Mouse (Mus musculus) bone marrow macrophage, adult 2 months (primary cell): ENCODE results near the gene B4galt3. TPM values are rescaled to one million over a fixed set of nuclear protein-coding genes. Genes with fewer than 3 reads are reported as not detected.

ENCODE experiments used
- H3K27ac ChIP-seq: 2 replicates; pipeline ENCODE4 v1.5.1; 2012; ENCODE audit warnings: low read depth, low read length; ENCODE audit not compliant: insufficient read depth
- H3K4me1 ChIP-seq: 2 replicates; pipeline ENCODE4 v1.6.1; 2012; ENCODE audit warnings: low read length; ENCODE audit not compliant: control insufficient read depth, insufficient read depth
- H3K4me3 ChIP-seq: 2 replicates; pipeline ENCODE4 v1.5.1; 2012; ENCODE audit warnings: mild to moderate bottlenecking, low read length, moderate library complexity; ENCODE audit not compliant: insufficient read depth
- CTCF ChIP-seq: IDR thresholded peaks from 2 replicates; pipeline ENCODE4 v1.5.1; 2012; ENCODE audit warnings: low read depth, mild to moderate bottlenecking, low read length, moderate library complexity
- POLR2A ChIP-seq: IDR thresholded peaks from 2 replicates; pipeline ENCODE4 v1.6.1; 2012; ENCODE audit warnings: mild to moderate bottlenecking, low read depth, low read length, borderline replicate concordance
- polyA plus RNA-seq: library from polyadenylated mRNA; stranded (reverse); fragments of >200 nt; gene quantifications from 2 replicates; pipeline ENCODE4 v1.2.4, GENCODE M21; 2012; ENCODE audit not compliant: missing spikeins, insufficient read depth, insufficient read length

Gene B4galt3
- polyA plus RNA-seq, 1 experiment, result 40.4 TPM

- Histone ChIP-seq H3K4me1 (peaks cover 21% of the 10 kb centered on the region), H3K27ac (no peak overlapping the region), H3K4me3 (no peak overlapping the region)
- TF ChIP-seq CTCF (no peak), POLR2A (no peak)
Measured at GRCm38 (mm10) chr1:171275144-171275734, 5.1 kb downstream of the B4galt3 start.

DNA sequence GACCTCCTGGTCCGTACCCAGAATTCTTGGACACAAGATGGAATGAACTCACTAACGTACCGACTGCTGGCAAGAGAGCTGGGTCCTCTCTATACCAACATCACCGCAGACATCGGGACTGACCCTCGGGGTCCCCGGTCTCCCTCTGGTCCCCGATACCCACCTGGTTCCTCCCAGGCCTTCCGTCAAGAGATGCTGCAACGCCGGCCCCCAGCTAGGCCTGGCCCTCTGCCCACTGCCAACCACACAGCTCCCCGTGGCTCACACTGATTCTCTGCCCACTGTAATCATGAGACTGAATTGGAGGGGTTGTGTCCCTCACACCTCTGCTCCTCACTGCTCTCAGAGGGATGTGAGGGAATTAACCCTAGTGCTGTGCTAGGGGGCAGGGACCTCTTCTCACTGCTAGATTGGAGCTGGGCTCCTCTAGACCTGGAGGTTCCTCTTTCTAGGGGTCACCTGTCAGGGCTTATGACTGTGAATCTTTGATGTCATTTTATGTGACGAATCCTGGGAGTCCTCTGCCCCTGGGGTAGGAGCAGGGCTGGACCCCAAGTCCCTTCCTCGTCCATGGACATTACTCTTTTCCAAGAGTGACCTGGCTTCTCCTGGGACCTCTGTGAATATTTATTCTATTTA, 6.1 kb downstream of the B4galt3 start:
- Histone ChIP-seq H3K4me3 (no peak overlapping the region), H3K4me1 (peaks cover 19% of the 10 kb centered on the region), H3K27ac (no peak overlapping the region)
- TF ChIP-seq CTCF (no peak), POLR2A (no peak)

DNA sequence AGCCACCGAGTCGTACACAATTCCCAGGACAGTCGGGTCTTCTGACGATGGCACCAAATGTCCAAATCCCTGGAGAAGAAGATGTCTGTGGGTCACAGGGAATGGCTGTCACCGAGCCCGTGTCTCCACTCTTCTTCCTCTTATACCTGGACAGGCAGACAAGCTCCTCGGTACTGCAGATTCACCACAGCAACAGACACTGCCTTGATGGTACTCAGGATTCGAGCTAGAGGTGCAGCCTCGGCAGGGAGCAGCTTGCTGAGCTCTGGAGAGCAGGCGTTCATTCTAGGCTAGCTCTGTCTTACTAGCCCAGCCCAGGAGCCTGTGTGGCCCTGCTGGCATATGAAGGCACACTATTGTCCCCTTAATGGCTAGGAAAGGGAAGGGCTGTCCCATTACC, 7.6 kb downstream of the B4galt3 start:
- Histone ChIP-seq H3K27ac (no peak overlapping the region), H3K4me1 (peaks cover 14% of the 10 kb centered on the region), H3K4me3 (no peak overlapping the region)
- no peak for TF ChIP-seq CTCF
- TF ChIP-seq POLR2A, result no peak

DNA sequence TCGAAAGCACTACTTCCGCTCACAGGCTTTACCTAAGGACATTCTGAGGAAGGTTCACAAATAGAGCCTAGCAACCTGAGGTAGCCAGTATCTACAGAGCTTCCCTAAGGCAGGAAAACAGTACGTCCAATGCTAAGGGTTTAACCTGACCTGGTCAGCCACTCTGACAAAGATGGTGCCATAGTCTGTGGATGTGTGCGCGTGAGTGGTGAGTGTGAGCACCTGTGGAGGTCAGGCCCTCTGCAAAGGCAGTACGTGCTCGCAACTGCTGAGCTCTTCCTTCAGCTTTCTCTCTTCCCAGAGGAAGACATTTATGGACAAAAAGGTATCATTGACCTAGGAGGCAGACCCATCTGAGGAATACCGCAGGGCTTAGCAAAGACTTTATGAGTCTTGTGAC, 8.3 kb downstream of the B4galt3 start:
- Histone ChIP-seq H3K4me3 (no peak overlapping the region), H3K27ac (no peak overlapping the region), H3K4me1 (peaks cover 14% of the 10 kb centered on the region)
- no peak for TF ChIP-seq POLR2A
- no peak for TF ChIP-seq CTCF

DNA sequence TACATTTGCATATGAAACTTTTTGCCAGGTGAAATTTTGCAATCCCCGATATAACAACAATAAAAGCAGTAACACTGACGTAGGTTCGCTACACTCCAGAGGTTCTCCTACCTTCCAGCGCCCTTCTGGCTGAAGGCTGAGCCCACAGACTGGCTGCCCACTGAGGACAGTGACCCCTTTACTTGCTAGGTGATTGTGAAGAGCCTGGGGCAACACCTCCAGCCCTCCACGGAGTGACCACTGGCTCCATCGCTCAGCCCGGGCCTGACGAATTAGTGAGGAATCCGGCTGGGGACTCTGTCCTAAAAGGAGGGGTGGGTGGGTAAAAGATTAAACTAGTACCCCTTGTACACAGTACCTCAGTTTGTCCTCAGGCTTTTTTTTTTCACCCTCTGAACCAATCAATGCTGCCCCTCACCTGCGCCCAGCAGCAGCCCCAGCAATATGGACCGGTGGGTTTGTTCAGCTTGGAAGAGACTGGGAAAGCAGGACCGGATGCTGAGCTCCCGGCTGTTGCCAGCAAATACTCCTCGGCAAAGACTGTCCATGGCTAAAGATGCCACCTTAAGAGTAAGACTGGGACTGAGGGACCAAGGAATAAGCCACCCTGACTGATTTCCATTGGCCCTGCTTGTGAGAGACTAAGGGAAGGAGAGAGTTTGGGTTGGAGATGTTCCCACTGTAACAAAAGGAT, 9.0 kb downstream of the B4galt3 start:
- no peak for TF ChIP-seq POLR2A
- no peak for TF ChIP-seq CTCF
- Histone ChIP-seq H3K4me3 (no peak overlapping the region), H3K4me1 (peaks cover 20% of the 10 kb centered on the region), H3K27ac (no peak overlapping the region)

- no peak overlapping the region for H3K27ac ChIP-seq
- H3K4me1 ChIP-seq, result peaks cover 24% of the 10 kb centered on the region
- peak overlapping the region; percentile 74; the same call in 1 of the 2 replicates for H3K4me3 ChIP-seq
- no peak for TF ChIP-seq POLR2A
- no peak for TF ChIP-seq CTCF
Measured at GRCm38 (mm10) chr1:171279721-171280120, 9.6 kb downstream of the B4galt3 start.

DNA sequence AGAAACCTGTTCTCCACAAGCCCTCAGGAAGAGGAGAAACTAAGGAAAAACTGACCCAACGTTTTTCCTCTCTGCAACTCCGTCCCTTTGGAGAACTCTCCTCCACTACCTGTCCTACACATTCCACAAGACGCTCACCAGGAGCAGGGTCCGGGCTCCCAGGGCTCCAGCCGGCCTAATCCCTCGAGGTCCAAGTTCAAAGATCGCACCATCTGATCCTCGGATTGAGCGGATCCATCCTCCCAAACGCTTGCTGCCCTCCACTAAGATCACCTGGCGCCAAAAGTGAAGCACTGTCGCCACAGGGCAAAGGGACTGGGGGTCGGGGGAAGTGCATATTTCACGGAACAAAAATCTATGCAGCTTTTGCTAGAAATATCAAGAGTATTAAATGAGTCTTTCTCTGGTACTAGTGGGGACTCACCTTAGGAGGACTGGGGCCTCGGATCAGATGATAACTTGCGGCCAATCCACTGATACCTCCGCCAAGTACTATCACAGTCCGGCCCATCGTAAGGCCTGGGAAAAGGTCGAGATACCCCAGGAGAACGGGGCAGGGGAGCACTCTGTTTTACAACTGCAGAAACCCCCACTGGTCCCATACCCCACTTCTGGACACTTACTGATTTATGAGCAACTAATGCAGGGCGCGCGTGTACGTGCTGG, 10.3 kb downstream of the B4galt3 start:
- Histone ChIP-seq H3K4me3 (peak overlapping the region; percentile 74), H3K4me1 (peaks cover 28% of the 10 kb centered on the region), H3K27ac (peak overlapping the region; percentile 12; the same call in 1 of the 2 replicates)
- no peak for TF ChIP-seq POLR2A
- no peak for TF ChIP-seq CTCF

GRCm38 (mm10) chr1:171280916-171281527, 10.9 kb downstream of the B4galt3 start, which contains the start of gene Ppox:
Ppox (minus strand) TSS chr1:171281186.
- peaks cover 30% of the 10 kb centered on the region for H3K4me1 ChIP-seq
- no peak for TF ChIP-seq CTCF
- TF ChIP-seq POLR2A, result no peak
- H3K27ac ChIP-seq, result peak within 1 kb of the TSS; percentile 82
- peak within 1 kb of the TSS; percentile 82 for H3K4me3 ChIP-seq

DNA sequence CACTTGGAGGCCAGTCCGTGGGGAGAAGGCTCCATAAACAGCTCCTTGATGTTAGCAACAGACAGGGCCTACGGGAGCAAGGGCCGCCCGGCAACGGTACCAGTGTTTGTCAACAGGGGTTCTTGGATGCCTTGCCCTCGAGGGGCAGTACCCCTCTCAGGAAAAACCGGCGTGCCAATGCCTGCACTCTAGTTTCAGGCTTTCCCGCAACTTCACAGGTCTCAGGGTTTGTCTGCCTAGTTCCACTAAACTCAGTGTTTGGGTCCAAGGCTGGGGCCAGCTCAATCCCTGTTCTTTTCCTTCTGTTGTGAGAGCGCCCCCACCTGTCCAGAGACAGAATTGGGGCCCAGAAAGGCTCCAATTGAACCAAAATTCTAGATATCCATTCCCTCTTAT, 11.4 kb downstream of the B4galt3 start:
- H3K4me3 ChIP-seq, result peak overlapping the region; percentile 82
- peaks cover 33% of the 10 kb centered on the region for H3K4me1 ChIP-seq
- TF ChIP-seq POLR2A, result no peak
- TF ChIP-seq CTCF, result peak; percentile 61
- H3K27ac ChIP-seq, result peak overlapping the region; percentile 82
